ENCODE assay signal across 1 mouse cellular context in genomic region chr5:123974616-123975111, GRCm38 (mm10).
TF ChIP-seq lines count a peak whose summit lies in the region.

No protein-coding gene starts in this region.

TF ChIP-seq in MEL, 35 proteins besides CTCF, POLR2A, EP300 and RAD21:
- TF ChIP-seq RCOR1 (IDR thresholded peaks at IDR 0.05; ENCODE audit: low read depth, low read length) = no peak
- no peak for TF ChIP-seq MAZ (IDR thresholded peaks at IDR 0.05; ENCODE audit: low read depth, low read length)
- no peak for TF ChIP-seq ELF1 (IDR thresholded peaks at IDR 0.05; ENCODE audit: low read depth, low read length)
- TF ChIP-seq ZNF384 (IDR thresholded peaks at IDR 0.05; ENCODE audit: low read depth, low read length) = peak; percentile 86
- no peak for TF ChIP-seq USF2 (IDR thresholded peaks at IDR 0.05; ENCODE audit: borderline replicate concordance in 1 of 2, insufficient read depth in 1 of 2, low read depth in 1 of 2, low read length in 2 of 2)
- TF ChIP-seq CHD2 (IDR thresholded peaks at IDR 0.05; ENCODE audit: low read length) = no peak
- no peak for TF ChIP-seq MYB (IDR thresholded peaks at IDR 0.05; ENCODE audit: low read depth, low read length)
- TF ChIP-seq BHLHE40 (IDR thresholded peaks at IDR 0.05; ENCODE audit: borderline replicate concordance, low read depth, low read length) = no peak
- TF ChIP-seq TAL1 (IDR thresholded peaks at IDR 0.05; ENCODE audit: low read length) = no peak
